Mouse (Mus musculus) activated CD4-positive, CD25-positive, alpha-beta regulatory T cell (primary cell): Measurements from ENCODE around the gene Olfr157. TPM values are rescaled to one million over a fixed set of nuclear protein-coding genes. Genes with fewer than 3 reads are reported as not detected.

Experiments used
- polyA plus RNA-seq, 2 experiments: library from polyadenylated mRNA; unstranded; fragments of 100-300 nt; shearing (Covaris generic); gene quantifications; one replicate each; pipeline ENCODE4 v1.2.1; 2017

Olfr157 gene
- polyA plus RNA-seq: under 1 TPM in 1 of 2 experiments, not detected in 1; 0.31 TPM

DNA sequence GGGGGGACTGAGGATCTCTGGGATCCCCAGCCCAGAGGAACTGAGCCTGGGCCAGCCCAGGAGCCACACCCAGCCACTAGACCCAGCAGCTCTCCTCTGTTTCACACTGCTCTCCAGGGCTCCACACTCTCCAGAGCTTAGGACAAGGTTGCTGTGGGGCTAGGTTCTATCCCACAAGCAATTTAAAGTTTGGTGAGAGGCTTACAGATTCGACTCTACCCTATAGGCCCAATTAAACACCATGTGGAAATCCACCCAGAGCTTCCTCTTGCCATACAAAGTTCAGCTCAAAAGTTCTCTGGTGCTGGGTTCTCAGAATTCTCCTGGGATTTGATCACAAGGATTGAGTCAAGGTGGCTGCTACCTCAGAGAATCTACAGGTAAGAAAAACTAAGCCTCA is at the start of gene Olfr157:
TSS of gene Olfr157 (minus strand) at position 101 of the 400 bp plus-strand sequence.

DNA sequence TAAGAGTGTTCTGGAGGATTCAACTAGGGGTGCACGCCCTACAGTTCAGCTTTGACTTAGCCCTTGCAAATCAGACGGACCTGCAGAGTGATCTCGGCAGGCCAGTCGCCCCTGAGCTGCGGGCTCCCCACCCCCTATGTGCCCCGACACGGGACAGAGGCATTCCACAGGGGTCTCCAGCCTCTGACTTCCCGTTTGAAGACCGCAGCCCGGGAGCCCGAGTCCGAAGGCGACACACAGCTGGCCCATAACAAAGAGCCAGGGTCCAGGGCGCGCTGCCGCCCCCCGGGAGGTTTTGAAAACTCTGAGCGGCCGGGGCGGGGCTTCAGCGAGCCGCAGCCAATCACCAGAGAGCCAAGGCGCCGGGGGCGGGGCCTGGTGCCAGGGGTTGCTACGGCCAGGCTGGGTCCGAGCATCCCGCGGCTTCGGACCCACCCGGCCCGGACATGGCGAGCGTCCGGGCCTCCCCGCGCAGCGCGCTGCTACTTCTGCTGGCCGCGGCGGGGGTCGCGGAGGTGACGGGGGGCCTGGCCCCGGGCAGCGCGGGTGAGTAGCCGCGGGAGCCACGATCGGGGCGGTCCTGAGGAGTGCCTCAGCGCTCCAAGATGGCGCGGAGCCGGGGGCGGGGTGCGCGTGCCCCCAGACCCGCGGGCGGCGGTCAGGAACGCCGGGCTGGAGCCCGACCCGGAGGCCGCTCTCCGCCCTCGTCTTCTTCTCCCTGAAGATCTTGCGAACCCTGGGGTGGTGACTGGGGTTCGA is 35.3 kb upstream of the Olfr157 start, which contains the start of gene Reck:
TSS of gene Reck (plus strand) at position 371 of the 759 bp plus-strand sequence.

DNA sequence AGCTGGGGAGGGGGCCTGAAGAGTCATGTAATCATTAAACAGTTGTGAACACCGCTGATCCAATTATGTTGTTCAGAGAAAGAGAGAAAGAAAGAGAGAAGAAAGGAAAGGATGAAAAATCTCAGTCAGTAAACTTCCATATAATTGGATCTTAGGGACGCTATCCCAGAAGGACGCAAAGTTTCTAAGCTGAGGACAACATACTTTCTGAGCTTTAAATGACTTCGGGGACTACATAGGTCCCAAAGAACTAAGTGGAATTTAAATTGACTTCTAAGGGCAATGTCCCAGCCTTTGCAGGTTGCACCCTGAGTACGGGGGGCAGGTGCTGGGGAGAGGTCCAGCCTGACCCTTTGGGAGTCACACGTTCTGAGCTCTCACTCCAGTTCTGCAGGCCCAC is 11.3 kb upstream of the Olfr157 start, which contains the start of gene Olfr155:
TSS of gene Olfr155 (plus strand) at position 301 of the 400 bp plus-strand sequence.

DNA sequence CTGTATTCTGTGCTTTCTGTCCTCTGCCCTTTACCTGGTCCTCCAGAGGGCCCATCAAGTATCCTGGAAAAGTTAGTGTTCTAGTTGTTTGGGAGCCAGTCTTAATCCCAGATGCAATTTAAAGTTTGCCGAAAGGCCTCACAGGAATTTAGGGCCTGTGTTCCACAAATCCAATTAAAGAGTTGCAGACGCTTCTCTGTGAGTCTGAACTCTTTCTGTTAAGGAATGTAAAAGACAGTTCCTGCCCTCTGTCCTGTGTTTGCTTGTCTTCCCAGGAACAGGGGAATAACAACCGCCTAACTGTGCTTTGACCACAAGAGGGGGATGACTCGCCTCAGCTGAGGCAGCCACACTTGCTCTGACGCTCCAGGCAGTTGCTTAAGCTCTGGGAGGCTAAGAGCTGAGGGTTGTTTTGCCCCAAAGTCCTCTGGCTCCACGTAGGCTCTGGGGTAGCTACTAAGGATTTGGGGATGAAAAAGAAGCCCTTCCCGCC is 16.1 kb downstream of the Olfr157 start, which contains the start of gene Olfr156:
TSS of gene Olfr156 (minus strand) at position 51 of the 493 bp plus-strand sequence.

Other genes starting within 250 kb of the Olfr157 start
- under 1 TPM in 1 of 2 experiments, not detected in 1; 0.18 TPM for gene Npr2, start 208.3 kb downstream of the Olfr157 start, polyA plus RNA-seq
- gene Spag8, start 186.6 kb downstream of the Olfr157 start, polyA plus RNA-seq: under 1 TPM in 1 of 2 experiments, not detected in 1; 0.37 TPM
- 10 to 100 TPM; 57.3 to 78.0 TPM for gene Hint2, start 183.7 kb downstream of the Olfr157 start, polyA plus RNA-seq
- 1 to 10 TPM in 1 of 2 experiments, under 1 TPM in 1; 0.26 to 1.6 TPM for gene Tmem8b, start 171.2 kb downstream of the Olfr157 start, polyA plus RNA-seq
- gene Fam221b, start 171.1 kb downstream of the Olfr157 start, polyA plus RNA-seq: 1 to 10 TPM; 1.2 to 1.3 TPM
- not detected for gene Olfr70, start 139.4 kb downstream of the Olfr157 start, polyA plus RNA-seq
- gene Olfr71, start 129.9 kb downstream of the Olfr157 start, polyA plus RNA-seq: under 1 TPM in 1 of 2 experiments, not detected in 1; 0.18 TPM
- not detected for gene Hrct1, start 113.0 kb downstream of the Olfr157 start, polyA plus RNA-seq
- under 1 TPM in 1 of 2 experiments, not detected in 1; 0.22 TPM for gene Spaar, start 110.2 kb downstream of the Olfr157 start, polyA plus RNA-seq
- not detected for gene Olfr159, start 69.2 kb downstream of the Olfr157 start, polyA plus RNA-seq
- not detected for gene Olfr156, start 16.3 kb downstream of the Olfr157 start, polyA plus RNA-seq
- gene Olfr155, start 11.4 kb upstream of the Olfr157 start, polyA plus RNA-seq: under 1 TPM in 1 of 2 experiments, not detected in 1; 0.27 TPM
- 1 to 10 TPM; 3.2 to 7.0 TPM for gene Reck, start 35.3 kb upstream of the Olfr157 start, polyA plus RNA-seq
- gene Glipr2, start 117.2 kb upstream of the Olfr157 start, polyA plus RNA-seq: 100 to 1,000 TPM; 303 to 427 TPM
- gene Ccin, start 143.3 kb upstream of the Olfr157 start, polyA plus RNA-seq: not detected
- 100 to 1,000 TPM; 197 to 205 TPM for gene Clta, start 164.3 kb upstream of the Olfr157 start, polyA plus RNA-seq
- 10 to 100 TPM; 43.0 to 44.1 TPM for gene Gne, start 244.0 kb upstream of the Olfr157 start, polyA plus RNA-seq